Mouse (Mus musculus) liver, postnatal 0 days (tissue): ENCODE measurements at regions not wholly inside any gene's neighbourhood (a gene's known extent, or its start where the extent isn't known, plus 50 kb on each side); places are given as distances from the start of the nearest gene placed in this dataset.

Experiments used
- CTCF ChIP-seq: sonication (generic); IDR thresholded peaks from 2 replicates; pipeline ENCODE4 v1.5.1; 2016; ENCODE audit warnings: antibody characterized with exemption, low read depth
- EP300 ChIP-seq: IDR thresholded peaks from 2 replicates; pipeline ENCODE4 v1.6.1; 2016; ENCODE audit warnings: antibody characterized with exemption, low read depth, mild to moderate bottlenecking

DNA sequence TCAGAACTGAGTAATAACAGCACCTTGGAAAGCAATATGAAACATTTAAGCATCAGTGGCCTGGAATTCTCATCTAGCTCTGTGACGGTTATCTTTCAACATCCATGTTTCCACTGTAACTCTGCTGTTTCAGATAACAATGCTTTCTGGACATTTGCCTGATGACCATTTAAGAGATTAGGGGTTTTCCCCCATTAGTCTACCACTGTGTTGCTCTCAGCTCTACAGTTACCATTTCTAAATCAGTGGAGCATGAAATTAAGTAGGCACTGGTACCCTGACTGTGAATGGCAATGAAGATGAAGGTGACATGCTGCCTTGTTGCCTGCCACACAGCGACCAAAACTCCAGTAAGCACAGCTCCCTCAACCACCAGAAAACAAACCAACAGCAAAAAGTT, 70.7 kb upstream of the Myo3a start:
- TF ChIP-seq CTCF (no peak), EP300 (no peak)
